Mouse (Mus musculus): ENCODE measurements around the gene Wfdc5. TPM values are rescaled to one million over a fixed set of nuclear protein-coding genes. Genes with fewer than 3 reads are reported as not detected.

Wfdc5 gene
- polyA plus RNA-seq, 1 experiment: not detected

DNA sequence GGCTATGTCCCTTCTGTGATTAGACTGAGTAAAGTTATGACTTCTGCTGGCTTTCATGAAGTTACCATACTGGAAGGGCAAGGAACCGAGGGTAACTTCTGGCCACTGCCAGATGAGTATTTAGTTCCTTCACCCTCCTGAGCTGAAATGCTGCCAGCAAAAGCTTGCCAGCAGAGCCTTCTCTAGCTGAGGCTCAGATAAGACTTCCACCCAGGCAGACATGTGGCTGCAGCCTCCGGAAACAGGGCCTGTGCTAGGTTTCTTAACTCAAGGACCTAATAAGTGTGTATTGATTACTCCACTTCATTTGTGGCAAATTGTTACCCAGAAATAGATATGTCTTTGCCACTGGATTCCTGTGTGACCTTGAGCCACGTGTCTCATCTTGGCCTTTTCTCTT lies 9.1 kb downstream of the Wfdc5 start:
- H3K27me3 ChIP-seq (ENCODE audit: control insufficient read depth, insufficient read depth, insufficient read length): peaks cover 68% of the 10 kb centered on the region
- H3ac ChIP-seq (ENCODE audit: control insufficient read depth, insufficient read length): no peak overlapping the region
- H3K79me2 ChIP-seq (ENCODE audit: control insufficient read depth, insufficient read depth): no peaks in the 10 kb centered on the region
- TF ChIP-seq TCF3 (IDR thresholded peaks at IDR 0.05; ENCODE audit: insufficient read length, low read depth) (no peak), MAX (IDR thresholded peaks at IDR 0.05; ENCODE audit: low read depth) (no peak), USF1 (IDR thresholded peaks at IDR 0.05; ENCODE audit: low read depth) (no peak), MYOD1 (IDR thresholded peaks at IDR 0.05; ENCODE audit: control insufficient read depth in 1 of 3, insufficient read length in 2 of 3, low read depth in 2 of 3) (no peak), TCF12 (IDR thresholded peaks at IDR 0.05; ENCODE audit: insufficient read depth, poor library complexity, severe bottlenecking) (no peak), MYOG (IDR thresholded peaks at IDR 0.05; ENCODE audit: control insufficient read depth in 1 of 3, insufficient read depth in 1 of 3, insufficient read length in 2 of 3, low read depth in 2 of 3) (no peak), REST (IDR thresholded peaks at IDR 0.05; ENCODE audit: insufficient read depth, insufficient read length) (no peak), POLR2AphosphoS2 (IDR thresholded peaks at IDR 0.05; ENCODE audit: insufficient read length, low read depth) (no peak), CEBPB (IDR thresholded peaks at IDR 0.05; ENCODE audit: insufficient read depth, poor library complexity, severe bottlenecking) (no peak), SRF (IDR thresholded peaks at IDR 0.05; ENCODE audit: control insufficient read depth, insufficient read length, low read depth) (no peak), E2F4 (IDR thresholded peaks at IDR 0.05; ENCODE audit: insufficient read depth) (no peak), POLR2A (IDR thresholded peaks at IDR 0.05; ENCODE audit: insufficient read length, low read depth) (no peak)
- H3K4me3 ChIP-seq: no peak overlapping the region
- H3K4me2 ChIP-seq (ENCODE audit: low read depth): no peak overlapping the region
- no peaks in the 10 kb centered on the region for H3K36me3 ChIP-seq (ENCODE audit: control insufficient read depth, insufficient read depth)

- TF ChIP-seq SRF (IDR thresholded peaks at IDR 0.05; ENCODE audit: control insufficient read depth, insufficient read length, low read depth) (no peak), USF1 (IDR thresholded peaks at IDR 0.05; ENCODE audit: low read depth) (no peak), TCF3 (IDR thresholded peaks at IDR 0.05; ENCODE audit: insufficient read length, low read depth) (no peak), POLR2A (IDR thresholded peaks at IDR 0.05; ENCODE audit: insufficient read length, low read depth) (no peak)
- no peak within 1 kb of the TSS for H3K4me2 ChIP-seq (ENCODE audit: low read depth)
- no peak within 1 kb of the TSS for H3K4me3 ChIP-seq
- H3K79me2 ChIP-seq (ENCODE audit: control insufficient read depth, insufficient read depth): no peaks in the 10 kb centered on the region
- H3ac ChIP-seq (ENCODE audit: control insufficient read depth, insufficient read length): no peak within 1 kb of the TSS
- peaks cover 65% of the 10 kb centered on the region for H3K27me3 ChIP-seq (ENCODE audit: control insufficient read depth, insufficient read depth, insufficient read length)
- no peaks in the 10 kb centered on the region for H3K36me3 ChIP-seq (ENCODE audit: control insufficient read depth, insufficient read depth)
These were observed 11.6 kb downstream of the Wfdc5 start, which contains the start of gene Kcns1 for GRCm38 (mm10) chr2:164170902-164171301. Gene Kcns1, minus strand, starts transcription at chr2:164171113.

DNA sequence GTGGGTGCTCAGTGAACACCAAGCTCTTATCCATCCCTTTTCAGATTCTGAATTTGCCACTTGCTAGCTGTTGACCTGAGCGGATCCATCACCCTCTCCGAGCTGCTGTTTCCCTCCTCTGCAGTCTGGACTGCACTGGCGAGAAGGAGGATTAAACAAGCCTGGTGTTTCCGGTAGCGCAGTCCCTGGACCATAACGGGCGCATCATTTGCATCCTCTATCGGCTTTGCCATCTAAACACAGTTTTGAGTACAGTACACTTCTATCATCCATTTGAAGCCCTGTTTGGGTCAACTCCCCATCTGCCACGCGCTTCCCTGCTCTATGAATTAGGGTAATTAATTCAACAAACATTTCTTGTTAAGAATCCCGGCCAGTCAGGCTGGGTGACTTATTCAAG lies 12.2 kb downstream of the Wfdc5 start:
- H3K36me3 ChIP-seq (ENCODE audit: control insufficient read depth, insufficient read depth): no peaks in the 10 kb centered on the region
- H3ac ChIP-seq (ENCODE audit: control insufficient read depth, insufficient read length): no peak overlapping the region
- no peak overlapping the region for H3K4me2 ChIP-seq (ENCODE audit: low read depth)
- H3K27me3 ChIP-seq (ENCODE audit: control insufficient read depth, insufficient read depth, insufficient read length): peaks cover 70% of the 10 kb centered on the region
- H3K4me3 ChIP-seq: no peak overlapping the region
- no peak for TF ChIP-seq USF1 (IDR thresholded peaks at IDR 0.05; ENCODE audit: low read depth)
- no peak for TF ChIP-seq TCF12 (IDR thresholded peaks at IDR 0.05; ENCODE audit: insufficient read depth, poor library complexity, severe bottlenecking)
- TF ChIP-seq TCF3 (IDR thresholded peaks at IDR 0.05; ENCODE audit: insufficient read length, low read depth): no peak
- TF ChIP-seq SRF (IDR thresholded peaks at IDR 0.05; ENCODE audit: control insufficient read depth, insufficient read length, low read depth): no peak
- TF ChIP-seq POLR2AphosphoS2 (IDR thresholded peaks at IDR 0.05; ENCODE audit: insufficient read length, low read depth): no peak
- no peak for TF ChIP-seq REST (IDR thresholded peaks at IDR 0.05; ENCODE audit: insufficient read depth, insufficient read length)
- no peak for TF ChIP-seq MYOD1 (IDR thresholded peaks at IDR 0.05; ENCODE audit: control insufficient read depth in 1 of 3, insufficient read length in 2 of 3, low read depth in 2 of 3)
- no peak for TF ChIP-seq MAX (IDR thresholded peaks at IDR 0.05; ENCODE audit: low read depth)
- TF ChIP-seq MYOG (IDR thresholded peaks at IDR 0.05; ENCODE audit: control insufficient read depth in 1 of 3, insufficient read depth in 1 of 3, insufficient read length in 2 of 3, low read depth in 2 of 3): no peak
- TF ChIP-seq POLR2A (IDR thresholded peaks at IDR 0.05; ENCODE audit: insufficient read length, low read depth): no peak
- TF ChIP-seq E2F4 (IDR thresholded peaks at IDR 0.05; ENCODE audit: insufficient read depth): no peak
- no peak for TF ChIP-seq CEBPB (IDR thresholded peaks at IDR 0.05; ENCODE audit: insufficient read depth, poor library complexity, severe bottlenecking)
- no peaks in the 10 kb centered on the region for H3K79me2 ChIP-seq (ENCODE audit: control insufficient read depth, insufficient read depth)

DNA sequence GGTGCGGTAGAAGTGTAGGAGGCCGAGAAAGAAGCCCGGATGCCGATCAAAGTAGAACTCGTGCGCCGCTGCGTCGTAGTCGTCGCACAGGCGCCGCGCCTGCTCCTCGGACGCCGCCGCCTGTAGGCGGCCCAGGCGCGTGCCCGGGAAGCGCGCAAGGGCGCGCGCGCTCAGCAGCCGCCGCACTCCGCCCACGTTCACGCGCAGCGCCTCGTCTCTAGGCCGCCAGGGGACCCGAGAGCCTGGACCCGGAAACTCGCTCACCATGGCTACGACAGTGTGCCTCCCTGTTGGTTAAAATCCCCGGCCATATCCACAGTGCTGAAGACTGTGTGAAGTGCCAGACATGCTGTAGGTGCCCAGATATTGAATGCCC lies 14.0 kb downstream of the Wfdc5 start:
- H3K27me3 ChIP-seq (ENCODE audit: control insufficient read depth, insufficient read depth, insufficient read length): peaks cover 74% of the 10 kb centered on the region
- H3K79me2 ChIP-seq (ENCODE audit: control insufficient read depth, insufficient read depth): no peaks in the 10 kb centered on the region
- no peak overlapping the region for H3K4me2 ChIP-seq (ENCODE audit: low read depth)
- no peak overlapping the region for H3K4me3 ChIP-seq
- no peak overlapping the region for H3ac ChIP-seq (ENCODE audit: control insufficient read depth, insufficient read length)
- TF ChIP-seq SRF (IDR thresholded peaks at IDR 0.05; ENCODE audit: control insufficient read depth, insufficient read length, low read depth) (no peak), TCF12 (IDR thresholded peaks at IDR 0.05; ENCODE audit: insufficient read depth, poor library complexity, severe bottlenecking) (no peak), POLR2A (IDR thresholded peaks at IDR 0.05; ENCODE audit: insufficient read length, low read depth) (no peak), POLR2AphosphoS2 (IDR thresholded peaks at IDR 0.05; ENCODE audit: insufficient read length, low read depth) (no peak), REST (IDR thresholded peaks at IDR 0.05; ENCODE audit: insufficient read depth, insufficient read length) (no peak)
- H3K36me3 ChIP-seq (ENCODE audit: control insufficient read depth, insufficient read depth): no peaks in the 10 kb centered on the region

DNA sequence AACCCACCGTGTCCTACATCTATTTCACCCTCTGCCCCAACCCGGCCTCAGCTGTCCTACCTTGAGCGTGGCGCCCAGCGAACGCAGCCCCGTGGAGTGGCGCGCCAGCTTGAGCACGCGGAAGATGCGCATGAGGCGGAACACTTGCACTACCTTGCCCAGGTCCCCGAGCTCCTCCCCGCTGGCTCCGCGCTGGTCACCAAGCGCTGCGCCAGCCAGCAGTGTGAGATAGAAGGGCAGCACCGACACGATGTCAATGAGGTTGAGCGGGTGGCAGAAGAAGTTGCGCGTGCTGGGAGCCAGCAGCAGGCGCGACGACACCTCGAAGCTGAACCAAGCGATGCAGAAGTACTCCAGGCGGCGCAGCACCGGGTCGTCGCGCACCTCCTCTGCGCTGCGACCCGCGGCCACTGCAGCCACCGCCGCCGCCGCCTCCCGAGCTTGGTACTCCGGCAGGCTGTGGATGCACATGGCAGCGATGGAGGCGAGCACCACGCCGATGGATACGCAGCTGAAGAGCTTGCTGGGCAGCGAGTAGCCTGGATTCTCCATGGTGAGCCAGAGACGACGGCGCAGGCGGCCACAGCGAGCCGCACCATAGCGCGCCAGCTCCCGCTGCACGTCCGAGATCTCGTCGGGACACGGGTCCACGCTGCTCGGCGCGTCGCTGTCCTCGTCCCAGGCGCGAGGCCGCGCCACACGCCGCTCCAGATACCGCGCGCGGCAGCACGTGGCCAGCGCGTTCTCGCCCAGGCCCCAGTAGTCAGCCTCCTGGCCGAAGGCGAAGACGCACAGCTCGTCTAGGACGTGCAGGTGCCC lies 14.6 kb downstream of the Wfdc5 start:
- no peak overlapping the region for H3K4me2 ChIP-seq (ENCODE audit: low read depth)
- H3K4me3 ChIP-seq: no peak overlapping the region
- no peak overlapping the region for H3ac ChIP-seq (ENCODE audit: control insufficient read depth, insufficient read length)
- H3K27me3 ChIP-seq (ENCODE audit: control insufficient read depth, insufficient read depth, insufficient read length): peaks cover 68% of the 10 kb centered on the region
- no peaks in the 10 kb centered on the region for H3K36me3 ChIP-seq (ENCODE audit: control insufficient read depth, insufficient read depth)
- no peaks in the 10 kb centered on the region for H3K79me2 ChIP-seq (ENCODE audit: control insufficient read depth, insufficient read depth)
- TF ChIP-seq TCF12 (IDR thresholded peaks at IDR 0.05; ENCODE audit: insufficient read depth, poor library complexity, severe bottlenecking) (no peak), POLR2A (IDR thresholded peaks at IDR 0.05; ENCODE audit: insufficient read length, low read depth) (no peak), MAX (IDR thresholded peaks at IDR 0.05; ENCODE audit: low read depth) (no peak), E2F4 (IDR thresholded peaks at IDR 0.05; ENCODE audit: insufficient read depth) (no peak), SRF (IDR thresholded peaks at IDR 0.05; ENCODE audit: control insufficient read depth, insufficient read length, low read depth) (no peak), USF1 (IDR thresholded peaks at IDR 0.05; ENCODE audit: low read depth) (no peak), CEBPB (IDR thresholded peaks at IDR 0.05; ENCODE audit: insufficient read depth, poor library complexity, severe bottlenecking) (no peak), MYOD1 (IDR thresholded peaks at IDR 0.05; ENCODE audit: control insufficient read depth in 1 of 3, insufficient read length in 2 of 3, low read depth in 2 of 3) (no peak), POLR2AphosphoS2 (IDR thresholded peaks at IDR 0.05; ENCODE audit: insufficient read length, low read depth) (no peak), MYOG (IDR thresholded peaks at IDR 0.05; ENCODE audit: control insufficient read depth in 1 of 3, insufficient read depth in 1 of 3, insufficient read length in 2 of 3, low read depth in 2 of 3) (no peak), TCF3 (IDR thresholded peaks at IDR 0.05; ENCODE audit: insufficient read length, low read depth) (no peak), REST (IDR thresholded peaks at IDR 0.05; ENCODE audit: insufficient read depth, insufficient read length) (no peak)
